Mouse (Mus musculus) gastrocnemius, postnatal 4 days (tissue): ENCODE measurements around the gene Dcun1d1. TPM values are rescaled to one million over a fixed set of nuclear protein-coding genes. Genes with fewer than 3 reads are reported as not detected.

Source experiments
- total RNA-seq, 2 experiments: library from RNA; stranded (reverse); gene quantifications; 2 replicates each; pipeline ENCODE4 v1.2.3; 2021

Gene Dcun1d1
- total RNA-seq, 2 experiments from 2014 or later = 64.0 to 69.0 TPM

Other genes with a start within 250 kb of the Dcun1d1 start
- 10 to 100 TPM; 33.0 to 33.2 TPM for gene Atp11b, start 183.3 kb downstream of the Dcun1d1 start, total RNA-seq
- gene Mccc1, start 63.2 kb upstream of the Dcun1d1 start, total RNA-seq = 10 to 100 TPM; 25.9 to 26.9 TPM
- gene Ccdc144b, start 116.1 kb upstream of the Dcun1d1 start, total RNA-seq = under 1 TPM in 1 of 2 experiments, not detected in 1; 0.05 TPM
- gene Acad9, start 128.5 kb upstream of the Dcun1d1 start, total RNA-seq = 10 to 100 TPM; 27.4 to 32.6 TPM
- 1 to 10 TPM; 5.9 to 7.2 TPM for gene D3Ertd254e, start 213.6 kb upstream of the Dcun1d1 start, total RNA-seq